Mouse (Mus musculus): ENCODE results near the gene Cps1. TPM values are rescaled to one million over a fixed set of nuclear protein-coding genes. Genes with fewer than 3 reads are reported as not detected.

The Cps1 gene
- polyA plus RNA-seq, 1 experiment from 2014 or later, result 56.7 TPM

DNA sequence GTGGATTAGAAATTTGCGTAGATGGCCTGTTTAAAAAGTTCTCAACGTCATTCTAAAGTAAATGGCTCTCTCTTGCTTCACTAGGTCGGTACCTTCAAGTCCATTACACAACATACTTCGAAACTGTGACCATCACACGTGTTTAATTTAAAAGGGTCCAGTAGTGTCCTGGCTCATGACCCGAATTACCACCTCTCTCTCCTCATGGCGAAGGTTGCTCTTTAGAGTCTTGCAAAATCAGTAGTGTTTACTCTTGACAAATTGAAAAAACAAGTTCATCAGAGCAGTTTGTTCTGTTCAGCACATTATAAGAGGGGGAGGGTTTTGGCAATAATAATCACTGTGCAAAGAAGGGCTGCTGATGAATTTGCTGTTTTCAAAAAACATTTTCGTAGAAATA, 6.3 kb upstream of the Cps1 start:
- H3K9me3 ChIP-seq (replicated peaks; ENCODE audit: control insufficient read depth, low read length), result no peaks in the 10 kb centered on the region
- H3K36me3 ChIP-seq (ENCODE audit: control insufficient read depth, insufficient read depth, low read length), result no peaks in the 10 kb centered on the region
- no peaks in the 10 kb centered on the region for H3K27me3 ChIP-seq (ENCODE audit: control insufficient read depth, insufficient read depth, low read length)
- no peak overlapping the region for H3K9ac ChIP-seq (ENCODE audit: low read length)
- WGBS, result 73% methylated on average over 8 of the region's 8 CpGs
- H3K4me1 ChIP-seq (ENCODE audit: control insufficient read depth, insufficient read depth, low read length), result no peaks in the 10 kb centered on the region
- H3K4me3 ChIP-seq (replicated peaks; ENCODE audit: low read length), result no peak overlapping the region
- no peak for ATAC-seq (ENCODE audit: insufficient read depth, low FRiP score)
- H3K27ac ChIP-seq (ENCODE audit: low read length), result no peak overlapping the region
- no peak overlapping the region for H3K4me2 ChIP-seq (ENCODE audit: low read depth, low read length)

DNA sequence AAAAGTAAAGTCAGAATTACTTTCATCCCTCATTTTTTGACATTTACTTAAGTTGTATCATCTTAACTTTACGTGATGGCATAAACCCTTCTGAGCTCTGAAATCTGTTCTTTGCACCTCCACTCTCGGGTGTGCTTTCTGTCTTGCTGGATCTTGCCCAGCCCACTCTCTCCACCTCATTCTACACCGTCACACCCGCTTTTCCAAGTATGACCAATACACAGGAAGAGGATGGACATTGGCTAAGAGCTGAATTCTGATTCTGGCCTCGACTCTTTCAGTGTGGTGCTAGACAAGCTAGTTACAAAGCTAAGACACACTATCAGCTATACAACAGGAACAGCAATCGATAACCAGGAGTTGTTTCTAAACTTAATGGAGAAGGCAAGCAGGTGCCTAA, 5.0 kb upstream of the Cps1 start:
- H3K9me3 ChIP-seq (replicated peaks; ENCODE audit: control insufficient read depth, low read length), result no peaks in the 10 kb centered on the region
- no peaks in the 10 kb centered on the region for H3K36me3 ChIP-seq (ENCODE audit: control insufficient read depth, insufficient read depth, low read length)
- WGBS, result 86% methylated on average over 6 of the region's 6 CpGs
- no peak for ATAC-seq (ENCODE audit: insufficient read depth, low FRiP score)
- no peaks in the 10 kb centered on the region for H3K27me3 ChIP-seq (ENCODE audit: control insufficient read depth, insufficient read depth, low read length)
- no peak overlapping the region for H3K4me2 ChIP-seq (ENCODE audit: low read depth, low read length)
- no peak overlapping the region for H3K4me3 ChIP-seq (replicated peaks; ENCODE audit: low read length)
- H3K27ac ChIP-seq (ENCODE audit: low read length), result no peak overlapping the region
- no peak overlapping the region for H3K9ac ChIP-seq (ENCODE audit: low read length)
- H3K4me1 ChIP-seq (ENCODE audit: control insufficient read depth, insufficient read depth, low read length), result no peaks in the 10 kb centered on the region

DNA sequence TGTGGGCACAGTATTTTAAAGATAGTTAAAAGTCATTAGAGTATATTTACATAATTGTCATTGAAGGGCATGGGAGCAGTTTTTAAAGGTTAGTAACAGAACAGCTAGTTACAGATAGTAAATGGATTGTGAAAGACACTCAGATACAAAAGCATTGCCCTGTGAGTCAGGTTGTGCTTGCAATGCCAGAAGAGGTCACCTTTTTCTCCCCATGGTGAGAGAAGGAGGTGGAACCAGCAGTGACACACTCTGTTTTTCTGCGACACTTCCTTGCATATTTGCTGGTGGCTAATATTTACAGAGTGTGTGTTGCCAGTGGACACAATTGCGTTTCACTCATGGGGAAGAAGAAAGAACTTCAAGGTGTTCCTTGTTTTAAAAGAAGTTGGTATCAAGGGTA, 2.6 kb downstream of the Cps1 start:
- Histone ChIP-seq H3K4me3 (replicated peaks; ENCODE audit: low read length) (no peak overlapping the region), H3K27ac (ENCODE audit: low read length) (no peak overlapping the region), H3K4me1 (ENCODE audit: control insufficient read depth, insufficient read depth, low read length) (no peaks in the 10 kb centered on the region), H3K9ac (ENCODE audit: low read length) (no peak overlapping the region), H3K9me3 (replicated peaks; ENCODE audit: control insufficient read depth, low read length) (no peaks in the 10 kb centered on the region), H3K27me3 (ENCODE audit: control insufficient read depth, insufficient read depth, low read length) (no peaks in the 10 kb centered on the region), H3K4me2 (ENCODE audit: low read depth, low read length) (no peak overlapping the region), H3K36me3 (ENCODE audit: control insufficient read depth, insufficient read depth, low read length) (no peaks in the 10 kb centered on the region)
- ATAC-seq (ENCODE audit: insufficient read depth, low FRiP score), result no peak
- WGBS, result 62% methylated on average over 2 of the region's 2 CpGs

DNA sequence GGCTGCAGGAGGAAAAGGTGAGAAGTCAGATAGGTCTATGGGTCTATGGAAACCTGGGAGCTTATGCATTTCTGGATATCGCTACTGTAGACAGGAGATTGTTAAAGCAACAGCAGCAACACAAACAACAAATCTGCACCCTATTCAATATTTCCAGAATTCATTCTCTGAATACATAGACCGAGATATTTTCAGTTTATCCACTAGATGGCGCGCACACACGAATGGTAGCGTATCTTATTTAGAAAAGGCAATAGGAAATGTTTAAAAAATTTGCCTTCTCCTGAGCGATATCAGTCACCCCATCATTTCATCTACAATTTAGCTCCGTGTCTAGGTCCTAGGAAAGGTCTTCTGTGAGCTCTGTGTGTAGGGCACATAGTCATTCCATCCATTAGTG, 21.1 kb downstream of the Cps1 start:
- Histone ChIP-seq H3K27me3 (ENCODE audit: control insufficient read depth, insufficient read depth, low read length) (no peaks in the 10 kb centered on the region), H3K4me3 (replicated peaks; ENCODE audit: low read length) (no peak overlapping the region), H3K36me3 (ENCODE audit: control insufficient read depth, insufficient read depth, low read length) (no peaks in the 10 kb centered on the region), H3K27ac (ENCODE audit: low read length) (no peak overlapping the region), H3K4me2 (ENCODE audit: low read depth, low read length) (no peak overlapping the region), H3K9me3 (replicated peaks; ENCODE audit: control insufficient read depth, low read length) (no peaks in the 10 kb centered on the region), H3K9ac (ENCODE audit: low read length) (no peak overlapping the region), H3K4me1 (ENCODE audit: control insufficient read depth, insufficient read depth, low read length) (no peaks in the 10 kb centered on the region)
- WGBS, result 5% methylated on average over 8 of the region's 8 CpGs
- ATAC-seq (ENCODE audit: insufficient read depth, low FRiP score), result no peak

DNA sequence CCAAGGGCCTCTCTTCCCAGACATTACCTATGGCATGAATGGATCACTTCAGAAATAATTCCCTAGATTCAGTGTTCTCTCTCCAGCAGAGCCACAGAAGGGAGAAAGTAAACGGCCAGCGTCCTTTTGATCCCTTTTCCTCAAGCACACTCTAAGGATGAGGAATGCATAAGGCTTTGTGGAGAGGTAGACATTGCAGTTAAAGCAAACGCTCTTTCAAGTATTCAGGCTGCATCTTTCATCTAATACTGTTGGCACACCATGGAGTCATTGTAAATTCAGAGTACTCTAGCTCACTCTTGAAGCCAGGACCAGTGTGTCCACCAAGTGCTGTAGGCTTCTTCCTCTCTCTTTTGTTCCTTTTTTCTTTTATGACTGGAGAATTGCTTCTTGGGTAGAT, 28.4 kb downstream of the Cps1 start:
- H3K4me1 ChIP-seq (ENCODE audit: control insufficient read depth, insufficient read depth, low read length), result no peaks in the 10 kb centered on the region
- 57% methylated on average over 3 of the region's 3 CpGs for WGBS
- no peak overlapping the region for H3K27ac ChIP-seq (ENCODE audit: low read length)
- H3K27me3 ChIP-seq (ENCODE audit: control insufficient read depth, insufficient read depth, low read length), result no peaks in the 10 kb centered on the region
- no peaks in the 10 kb centered on the region for H3K36me3 ChIP-seq (ENCODE audit: control insufficient read depth, insufficient read depth, low read length)
- ATAC-seq (ENCODE audit: insufficient read depth, low FRiP score), result no peak
- no peak overlapping the region for H3K9ac ChIP-seq (ENCODE audit: low read length)
- H3K9me3 ChIP-seq (replicated peaks; ENCODE audit: control insufficient read depth, low read length), result no peaks in the 10 kb centered on the region
- H3K4me3 ChIP-seq (replicated peaks; ENCODE audit: low read length), result no peak overlapping the region
- no peak overlapping the region for H3K4me2 ChIP-seq (ENCODE audit: low read depth, low read length)

DNA sequence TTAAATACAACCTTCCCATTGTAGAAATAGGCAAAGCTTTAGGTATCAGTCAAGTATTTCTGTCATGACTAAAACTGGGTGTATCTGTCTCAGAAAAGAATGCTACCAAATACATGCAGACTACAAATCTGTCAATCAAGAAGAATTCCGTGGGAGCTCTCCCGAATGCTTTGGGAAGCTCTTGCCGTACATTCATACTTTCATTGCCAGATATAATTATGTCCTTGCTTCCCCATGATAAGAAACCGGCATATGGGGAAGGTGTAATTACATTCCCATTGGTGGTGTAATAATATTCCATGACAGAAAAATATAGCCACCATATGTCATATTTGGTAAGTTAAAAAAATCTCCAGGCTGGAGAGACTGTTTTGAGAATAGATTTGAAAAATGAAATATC, 44.5 kb downstream of the Cps1 start:
- Histone ChIP-seq H3K36me3 (ENCODE audit: control insufficient read depth, insufficient read depth, low read length) (no peaks in the 10 kb centered on the region), H3K9ac (ENCODE audit: low read length) (no peak overlapping the region), H3K9me3 (replicated peaks; ENCODE audit: control insufficient read depth, low read length) (no peaks in the 10 kb centered on the region), H3K4me3 (replicated peaks; ENCODE audit: low read length) (no peak overlapping the region), H3K27ac (ENCODE audit: low read length) (no peak overlapping the region), H3K4me1 (ENCODE audit: control insufficient read depth, insufficient read depth, low read length) (no peaks in the 10 kb centered on the region), H3K27me3 (ENCODE audit: control insufficient read depth, insufficient read depth, low read length) (no peaks in the 10 kb centered on the region), H3K4me2 (ENCODE audit: low read depth, low read length) (no peak overlapping the region)
- ATAC-seq (ENCODE audit: insufficient read depth, low FRiP score), result no peak
- 80% methylated on average over 4 of the region's 4 CpGs for WGBS

DNA sequence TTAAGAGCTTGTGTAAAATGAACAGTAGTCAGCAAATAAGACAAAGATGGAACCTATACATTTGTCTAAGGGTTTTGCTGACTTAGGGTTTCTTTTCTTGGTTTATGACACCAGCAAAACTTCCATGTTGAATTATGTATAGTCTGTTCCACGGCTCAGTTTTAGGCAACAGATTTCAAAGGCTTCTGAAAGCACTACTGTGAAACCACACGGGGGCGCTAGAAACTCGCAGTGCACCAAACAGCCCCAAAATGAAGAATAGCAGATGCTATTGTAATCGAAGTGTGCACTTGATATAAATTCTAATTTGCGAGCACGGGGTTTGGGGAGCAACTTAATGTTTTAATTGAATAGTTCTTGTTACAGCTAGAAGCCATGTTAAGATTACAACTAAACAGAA, 58.3 kb downstream of the Cps1 start:
- Histone ChIP-seq H3K4me2 (ENCODE audit: low read depth, low read length) (no peak overlapping the region), H3K4me1 (ENCODE audit: control insufficient read depth, insufficient read depth, low read length) (no peaks in the 10 kb centered on the region), H3K36me3 (ENCODE audit: control insufficient read depth, insufficient read depth, low read length) (no peaks in the 10 kb centered on the region), H3K9me3 (replicated peaks; ENCODE audit: control insufficient read depth, low read length) (no peaks in the 10 kb centered on the region), H3K27me3 (ENCODE audit: control insufficient read depth, insufficient read depth, low read length) (no peaks in the 10 kb centered on the region), H3K27ac (ENCODE audit: low read length) (no peak overlapping the region), H3K9ac (ENCODE audit: low read length) (no peak overlapping the region), H3K4me3 (replicated peaks; ENCODE audit: low read length) (no peak overlapping the region)
- ATAC-seq (ENCODE audit: insufficient read depth, low FRiP score), result no peak
- WGBS, result 7% methylated on average over 7 of the region's 7 CpGs

DNA sequence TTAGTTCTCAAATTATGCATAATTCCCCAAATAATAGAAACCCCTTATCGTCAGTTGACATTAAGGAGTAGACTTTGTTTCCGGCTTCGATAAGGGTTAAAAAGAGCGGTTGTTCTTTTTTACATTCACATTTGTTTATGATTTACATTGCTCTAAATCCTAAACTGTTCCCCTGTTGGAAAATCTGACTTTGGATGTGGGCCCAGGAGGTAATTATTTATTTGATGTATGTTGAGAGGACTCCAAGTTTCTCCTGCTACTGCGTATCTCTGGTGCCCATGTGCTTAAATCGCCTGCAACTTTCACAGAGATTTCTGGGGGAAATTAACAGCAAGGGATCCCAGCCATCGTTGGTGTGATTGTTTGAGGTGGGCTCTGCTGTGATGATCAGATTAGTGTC, 59.4 kb downstream of the Cps1 start:
- H3K27me3 ChIP-seq (ENCODE audit: control insufficient read depth, insufficient read depth, low read length), result no peaks in the 10 kb centered on the region
- H3K4me3 ChIP-seq (replicated peaks; ENCODE audit: low read length), result no peak overlapping the region
- no peak overlapping the region for H3K27ac ChIP-seq (ENCODE audit: low read length)
- WGBS, result 49% methylated on average over 7 of the region's 7 CpGs
- H3K4me1 ChIP-seq (ENCODE audit: control insufficient read depth, insufficient read depth, low read length), result no peaks in the 10 kb centered on the region
- no peak for ATAC-seq (ENCODE audit: insufficient read depth, low FRiP score)
- H3K9me3 ChIP-seq (replicated peaks; ENCODE audit: control insufficient read depth, low read length), result no peaks in the 10 kb centered on the region
- H3K9ac ChIP-seq (ENCODE audit: low read length), result no peak overlapping the region
- no peaks in the 10 kb centered on the region for H3K36me3 ChIP-seq (ENCODE audit: control insufficient read depth, insufficient read depth, low read length)
- no peak overlapping the region for H3K4me2 ChIP-seq (ENCODE audit: low read depth, low read length)

DNA sequence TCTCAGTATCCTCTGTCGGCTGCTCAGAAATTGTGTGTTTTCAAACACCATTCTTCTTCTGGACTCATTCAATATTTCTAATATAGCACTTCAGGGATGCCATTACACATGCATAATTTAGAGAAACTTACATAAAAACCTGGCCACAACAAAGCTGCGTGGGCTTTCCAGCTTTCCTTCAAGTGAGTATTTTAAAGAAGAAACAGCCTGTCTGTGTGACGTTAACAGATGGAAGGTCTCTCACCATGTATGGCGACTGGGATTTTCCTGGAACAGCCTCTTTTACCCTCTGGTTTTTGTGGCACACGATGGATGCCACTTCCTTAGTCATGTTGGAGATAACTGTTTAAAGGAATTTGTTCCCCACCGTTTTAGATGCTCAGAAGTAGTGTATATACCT, 60.7 kb downstream of the Cps1 start:
- no peak overlapping the region for H3K27ac ChIP-seq (ENCODE audit: low read length)
- H3K9me3 ChIP-seq (replicated peaks; ENCODE audit: control insufficient read depth, low read length), result no peaks in the 10 kb centered on the region
- no peak for ATAC-seq (ENCODE audit: insufficient read depth, low FRiP score)
- H3K4me3 ChIP-seq (replicated peaks; ENCODE audit: low read length), result no peak overlapping the region
- no peak overlapping the region for H3K9ac ChIP-seq (ENCODE audit: low read length)
- no peaks in the 10 kb centered on the region for H3K36me3 ChIP-seq (ENCODE audit: control insufficient read depth, insufficient read depth, low read length)
- no peak overlapping the region for H3K4me2 ChIP-seq (ENCODE audit: low read depth, low read length)
- no peaks in the 10 kb centered on the region for H3K4me1 ChIP-seq (ENCODE audit: control insufficient read depth, insufficient read depth, low read length)
- no peaks in the 10 kb centered on the region for H3K27me3 ChIP-seq (ENCODE audit: control insufficient read depth, insufficient read depth, low read length)
- 45% methylated on average over 6 of the region's 6 CpGs for WGBS

DNA sequence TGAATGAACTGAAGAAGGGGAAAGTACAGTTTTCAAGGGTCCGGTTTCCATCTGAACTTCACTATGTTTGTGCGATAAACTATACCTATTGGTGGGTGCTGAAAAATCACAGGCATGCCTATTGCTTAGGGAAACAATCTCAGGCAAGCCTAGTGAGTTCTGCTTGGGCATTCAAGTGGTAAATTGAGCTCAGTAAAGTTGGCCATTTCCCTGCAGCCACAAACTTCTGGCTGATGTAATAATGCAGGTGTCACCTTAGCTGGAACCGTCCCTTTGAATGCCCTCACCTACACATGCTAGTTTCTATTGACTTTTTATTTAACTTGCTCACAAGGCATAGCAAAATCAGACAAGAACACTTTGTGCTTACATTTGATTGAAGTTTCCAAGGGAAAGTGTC, 61.3 kb downstream of the Cps1 start:
- WGBS, result 73% methylated on average over 3 of the region's 3 CpGs

More for the DNA sequence above, 61.3 kb downstream of the Cps1 start:
- no peaks in the 10 kb centered on the region for H3K27me3 ChIP-seq (ENCODE audit: control insufficient read depth, insufficient read depth, low read length)
- H3K9ac ChIP-seq (ENCODE audit: low read length), result no peak overlapping the region
- no peak overlapping the region for H3K4me3 ChIP-seq (replicated peaks; ENCODE audit: low read length)
- H3K4me2 ChIP-seq (ENCODE audit: low read depth, low read length), result no peak overlapping the region
- ATAC-seq (ENCODE audit: insufficient read depth, low FRiP score), result no peak
- no peaks in the 10 kb centered on the region for H3K9me3 ChIP-seq (replicated peaks; ENCODE audit: control insufficient read depth, low read length)
- no peaks in the 10 kb centered on the region for H3K36me3 ChIP-seq (ENCODE audit: control insufficient read depth, insufficient read depth, low read length)
- H3K4me1 ChIP-seq (ENCODE audit: control insufficient read depth, insufficient read depth, low read length), result no peaks in the 10 kb centered on the region
- no peak overlapping the region for H3K27ac ChIP-seq (ENCODE audit: low read length)

All from stomach, embryonic 16.5 days (tissue).